Mouse (Mus musculus) thymus, adult 2 months (tissue): ENCODE measurements around the gene Ceacam20.

ENCODE experiments used
- CTCF ChIP-seq: fragments of 200-500 bp; IDR thresholded peaks from 2 replicates; pipeline ENCODE4 v1.5.1; 2012; ENCODE audit warnings: mild to moderate bottlenecking, control low read depth, low read length, moderate library complexity, borderline replicate concordance; ENCODE audit not compliant: control insufficient read depth, poor library complexity, insufficient read depth; ENCODE audit errors: extremely low read depth
- POLR2A ChIP-seq: fragments of 200-500 bp; IDR thresholded peaks from 2 replicates; pipeline ENCODE4 v1.6.1; 2012; ENCODE audit warnings: mild to moderate bottlenecking, low read length, control low read depth, moderate library complexity; ENCODE audit not compliant: control insufficient read depth, poor library complexity, insufficient read depth; ENCODE audit errors: extremely low read depth

DNA sequence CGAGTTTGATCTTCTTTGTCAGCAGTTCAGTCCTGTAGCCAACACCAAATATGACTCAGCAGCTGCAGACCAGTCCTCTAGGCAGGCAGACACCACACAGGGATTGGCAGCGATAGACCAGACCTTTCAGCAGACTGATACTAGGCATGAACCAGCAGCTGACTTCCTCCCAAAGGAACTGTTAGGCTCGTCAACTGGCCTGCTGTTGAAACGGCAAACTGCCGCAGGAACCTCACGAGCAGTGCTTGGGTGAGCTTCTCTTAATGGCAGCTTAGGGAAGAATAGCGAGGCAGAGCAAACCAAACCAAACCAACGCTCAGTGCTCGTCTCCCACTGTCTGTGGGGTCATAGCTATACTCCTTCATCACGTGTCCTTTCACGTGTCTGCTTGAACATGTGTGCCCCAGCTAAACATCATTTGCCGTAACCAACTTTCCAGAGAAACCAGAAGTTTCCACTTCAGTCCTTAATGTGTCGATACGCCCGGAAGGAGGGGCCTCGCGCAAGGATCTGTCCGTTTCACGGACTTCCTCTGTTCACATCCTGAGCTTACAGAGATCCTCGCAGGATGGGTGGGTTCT, 30.0 kb upstream of the Ceacam20 start:
- no peak for TF ChIP-seq POLR2A
- no peak for TF ChIP-seq CTCF
